Mouse (Mus musculus): ENCODE measurements around the gene Trappc6b. TPM values are rescaled to one million over a fixed set of nuclear protein-coding genes. Genes with fewer than 3 reads are reported as not detected.

Gene Trappc6b
- total and polyA plus RNA-seq, 3 experiments: 40.9 to 67.8 (median 42.6) TPM

GRCm38 (mm10) chr12:59039971-59040844, 21.1 kb downstream of the Trappc6b start:
- H3K4me3 ChIP-seq (replicated peaks in 1 of 3; ENCODE audit: low read depth in 2 of 3, low read length in 2 of 3, poor library complexity in 1 of 3): peak overlapping the region in 2 of 3 experiments; percentile 24 to 28
- H3K27me3 ChIP-seq (replicated peaks): no peaks in the 10 kb centered on the region
- H3K4me2 ChIP-seq (ENCODE audit: insufficient read depth, low read depth, poor library complexity, severe bottlenecking): peak overlapping the region; percentile 63; the same call in 1 of the 2 replicates
- H3K79me2 ChIP-seq (replicated peaks; ENCODE audit: control insufficient read depth, extremely low read depth, insufficient read depth, poor library complexity, severe bottlenecking): no peaks in the 10 kb centered on the region
- H3K9me3 ChIP-seq (replicated peaks; ENCODE audit: low read length): no peaks in the 10 kb centered on the region
- H3K9ac ChIP-seq (ENCODE audit: insufficient read depth, low read depth): peak overlapping the region; percentile 8
- in situ Hi-C loops (cut with MboI; ENCODE audit: low pct_ligation_motif_present, low pct_unique_long_range_greater_than_20kb, low sequenced_read_pairs) (no loop called here), dilution Hi-C loops (cut with MboI; ENCODE audit: extremely low pct_ligation_motif_present, extremely low pct_unique_long_range_greater_than_20kb, low sequenced_read_pairs) (no loop called here)
- H3K36me3 ChIP-seq (replicated peaks in 1 of 2; ENCODE audit: control insufficient read depth in 1 of 2, insufficient read depth in 1 of 2, low read length in 1 of 2): peaks cover 17 to 29% of the 10 kb centered on the region in 2 experiments
- DNase-seq (ENCODE audit: extremely low read depth): peak; percentile 99
- H3K27ac ChIP-seq (ENCODE audit: insufficient read depth, low read depth): peak overlapping the region; percentile 93
- H3K4me1 ChIP-seq (ENCODE audit: control insufficient read depth in 1 of 2, insufficient read depth in 2 of 2): peaks cover 5 to 36% of the 10 kb centered on the region in 2 experiments; a peak in 3 of 4 replicates
- TF ChIP-seq MEF2A (IDR thresholded peaks at IDR 0.05; ENCODE audit: borderline replicate concordance, low read depth, low read length): peak; percentile 86
- peak; percentile 44 for TF ChIP-seq EP300 (IDR thresholded peaks at IDR 0.05; ENCODE audit: low read length)
- TF ChIP-seq POLR2AphosphoS2 (IDR thresholded peaks at IDR 0.05; ENCODE audit: low read depth, low read length): peak; percentile 100
- peak; percentile 89 for TF ChIP-seq TCF12 (IDR thresholded peaks at IDR 0.05; ENCODE audit: low read depth, low read length)
- TF ChIP-seq ZKSCAN1 (IDR thresholded peaks at IDR 0.05; ENCODE audit: borderline replicate concordance, low read depth, low read length): no peak; the same call in 1 of the 2 replicates
- TF ChIP-seq TBP (conservative IDR thresholded peaks at IDR 0.05; ENCODE audit: low read depth, low read length): peak; percentile 99
- TF ChIP-seq SMC3 (IDR thresholded peaks at IDR 0.05; ENCODE audit: low read depth, low read length): no peak
- TF ChIP-seq E2F4 (IDR thresholded peaks at IDR 0.05; ENCODE audit: insufficient replicate concordance, low read depth, low read length): 0 out of 2 replicates have a peak, but pooled peaks have one; percentile 80
- no peak for TF ChIP-seq CHD1 (IDR thresholded peaks at IDR 0.05; ENCODE audit: low read depth, low read length)
- peak; percentile 82 for TF ChIP-seq HCFC1 (IDR thresholded peaks at IDR 0.05; ENCODE audit: low read depth, low read length)
- TF ChIP-seq USF2 (conservative IDR thresholded peaks at IDR 0.05; ENCODE audit: low read depth, low read length): peak; percentile 36
- peak; percentile 89 for TF ChIP-seq CHD2 (IDR thresholded peaks at IDR 0.05; ENCODE audit: low read length)
- peak; percentile 78 for TF ChIP-seq IRF4 (IDR thresholded peaks at IDR 0.05; ENCODE audit: low read depth, low read length)
- TF ChIP-seq MAX (IDR thresholded peaks at IDR 0.05; ENCODE audit: low read length): no peak
- no peak for TF ChIP-seq CTCF (conservative IDR thresholded peaks at IDR 0.05 in 1 of 2, IDR thresholded peaks at IDR 0.05 in 1 of 2; ENCODE audit: low read depth in 2 of 2, low read length in 2 of 2)
- TF ChIP-seq GABPA (IDR thresholded peaks at IDR 0.05; ENCODE audit: insufficient replicate concordance, low read depth, low read length): no peak; the same call in 1 of the 2 replicates
- TF ChIP-seq MAZ (IDR thresholded peaks at IDR 0.05; ENCODE audit: low read depth, low read length): peak; percentile 98; the same call in 1 of the 2 replicates
- peak; percentile 97 for TF ChIP-seq SIN3A (IDR thresholded peaks at IDR 0.05; ENCODE audit: low read length)
- peak; percentile 98 for TF ChIP-seq POLR2A (IDR thresholded peaks at IDR 0.05; ENCODE audit: low read depth, low read length)
- TF ChIP-seq RCOR1 (conservative IDR thresholded peaks at IDR 0.05; ENCODE audit: low read depth, low read length): peak; percentile 99
- no peak for TF ChIP-seq USF1 (IDR thresholded peaks at IDR 0.05; ENCODE audit: low read depth, low read length)
- peak; percentile 99 for TF ChIP-seq NELFE (IDR thresholded peaks at IDR 0.05; ENCODE audit: low read depth, low read length)
- 0 out of 2 replicates have a peak, but pooled peaks have one; percentile 37 for TF ChIP-seq BHLHE40 (IDR thresholded peaks at IDR 0.05; ENCODE audit: low read depth, low read length)
- TF ChIP-seq RAD21 (IDR thresholded peaks at IDR 0.05; ENCODE audit: low read depth, low read length): no peak
- peak; percentile 27 for TF ChIP-seq JUN (IDR thresholded peaks at IDR 0.05; ENCODE audit: insufficient read depth, low read depth, low read length)
- no peak for TF ChIP-seq MYC (IDR thresholded peaks at IDR 0.05; ENCODE audit: low read depth, low read length)
- TF ChIP-seq ZC3H11A (IDR thresholded peaks at IDR 0.05; ENCODE audit: low read depth, low read length): no peak; the same call in 1 of the 2 replicates
- no peak for TF ChIP-seq PAX5 (IDR thresholded peaks at IDR 0.05; ENCODE audit: low read length)
- TF ChIP-seq MXI1 (IDR thresholded peaks at IDR 0.05; ENCODE audit: low read depth, low read length): peak; percentile 72; the same call in 1 of the 2 replicates
- peak; percentile 86 for TF ChIP-seq MAFK (IDR thresholded peaks at IDR 0.05; ENCODE audit: insufficient replicate concordance, low read length)
- peak; percentile 100 for TF ChIP-seq ZMIZ1 (IDR thresholded peaks at IDR 0.05; ENCODE audit: low read depth, low read length)
- no peak; the same call in 1 of the 2 replicates for TF ChIP-seq UBTF (IDR thresholded peaks at IDR 0.05; ENCODE audit: low read depth, low read length)
- peak; percentile 61 for TF ChIP-seq ZNF384 (IDR thresholded peaks at IDR 0.05; ENCODE audit: low read depth, low read length)
- peak; percentile 97 for TF ChIP-seq ETS1 (conservative IDR thresholded peaks at IDR 0.05; ENCODE audit: low read depth, low read length)
- TF ChIP-seq ELF1 (IDR thresholded peaks at IDR 0.05; ENCODE audit: low read depth, low read length): peak; percentile 33; the same call in 1 of the 2 replicates
- TF ChIP-seq NRF1 (IDR thresholded peaks at IDR 0.05; ENCODE audit: low read depth, low read length): peak; percentile 53
- TF ChIP-seq KAT2A (IDR thresholded peaks at IDR 0.05; ENCODE audit: insufficient replicate concordance, low read length): 0 out of 2 replicates have a peak, but pooled peaks have one; percentile 74
